Mouse (Mus musculus): ENCODE data around the gene Bdkrb2.

Bdkrb2 gene

GRCm38 (mm10) chr12:105562936-105563680 is at the start of gene Bdkrb2:
Gene Bdkrb2, plus strand, starts transcription at chr12:105563226.
- peak; percentile 56 for DNase-seq

GRCm38 (mm10) chr12:105514111-105514510 is 48.9 kb upstream of the Bdkrb2 start:
- no peak for DNase-seq

- peak; percentile 58 for DNase-seq
These were observed 45.9 kb upstream of the Bdkrb2 start for GRCm38 (mm10) chr12:105517026-105517675.

GRCm38 (mm10) chr12:105519851-105520250 is 43.2 kb upstream of the Bdkrb2 start:
- peak; percentile 41 for DNase-seq

GRCm38 (mm10) chr12:105521170-105521762 is 41.8 kb upstream of the Bdkrb2 start:
- DNase-seq: peak; percentile 43

GRCm38 (mm10) chr12:105523737-105524136 is 39.3 kb upstream of the Bdkrb2 start:
- peak; percentile 55 for DNase-seq

GRCm38 (mm10) chr12:105526186-105526585 is 36.8 kb upstream of the Bdkrb2 start:
- DNase-seq: no peak

GRCm38 (mm10) chr12:105526829-105527228 is 36.2 kb upstream of the Bdkrb2 start:
- DNase-seq: peak; percentile 82

GRCm38 (mm10) chr12:105529545-105529944 is 33.5 kb upstream of the Bdkrb2 start:
- peak; percentile 71 for DNase-seq

GRCm38 (mm10) chr12:105531724-105532371 is 31.2 kb upstream of the Bdkrb2 start:
- DNase-seq: no peak

GRCm38 (mm10) chr12:105534842-105535241 is 28.2 kb upstream of the Bdkrb2 start:
- DNase-seq: no peak

- DNase-seq: no peak
These were observed 26.9 kb upstream of the Bdkrb2 start for GRCm38 (mm10) chr12:105535968-105536760.

- no peak for DNase-seq
These were observed 25.9 kb upstream of the Bdkrb2 start for GRCm38 (mm10) chr12:105537162-105537561.

GRCm38 (mm10) chr12:105539649-105540048 is 23.4 kb upstream of the Bdkrb2 start:
- DNase-seq: no peak

GRCm38 (mm10) chr12:105541590-105542402 is 21.2 kb upstream of the Bdkrb2 start:
- DNase-seq: no peak

GRCm38 (mm10) chr12:105542513-105542912 is 20.5 kb upstream of the Bdkrb2 start:
- DNase-seq: no peak

GRCm38 (mm10) chr12:105543176-105543575 is 19.9 kb upstream of the Bdkrb2 start:
- no peak for DNase-seq

- no peak for DNase-seq
These were observed 19.3 kb upstream of the Bdkrb2 start for GRCm38 (mm10) chr12:105543751-105544150.

- DNase-seq: no peak
These were observed 18.2 kb upstream of the Bdkrb2 start for GRCm38 (mm10) chr12:105544872-105545271.

- DNase-seq: no peak
These were observed 17.2 kb upstream of the Bdkrb2 start for GRCm38 (mm10) chr12:105545696-105546435.

- no peak for DNase-seq
These were observed 16.5 kb upstream of the Bdkrb2 start for GRCm38 (mm10) chr12:105546538-105546937.

Data from kidney, postnatal 14 days (tissue).